Mouse (Mus musculus): ENCODE results near the gene Ccl28. TPM values are rescaled to one million over a fixed set of nuclear protein-coding genes. Genes with fewer than 3 reads are reported as not detected.
"Not testable (repeated sequence)": the region's sequence is repeated elsewhere in the genome, so short reads cannot be mapped to it uniquely, and the experiment has no call there.

The Ccl28 gene
- total RNA-seq, 2 experiments from 2014 or later, result not detected

GRCm38 (mm10) chr13:119646511-119646910, 22.9 kb downstream of the Ccl28 start:
- ATAC-seq (replicated peaks; ENCODE audit: low FRiP score, poor library complexity, severe bottlenecking), result no peak

- ATAC-seq (replicated peaks; ENCODE audit: low FRiP score, poor library complexity, severe bottlenecking), result no peak
These were observed 25.5 kb downstream of the Ccl28 start for GRCm38 (mm10) chr13:119648891-119649698.

- no peak for ATAC-seq (replicated peaks; ENCODE audit: low FRiP score, poor library complexity, severe bottlenecking)
These were observed 26.1 kb downstream of the Ccl28 start for GRCm38 (mm10) chr13:119649699-119650046.

GRCm38 (mm10) chr13:119654734-119655133, 31.1 kb downstream of the Ccl28 start:
- no peak for ATAC-seq (replicated peaks; ENCODE audit: low FRiP score, poor library complexity, severe bottlenecking)

- no peak for ATAC-seq (replicated peaks; ENCODE audit: low FRiP score, poor library complexity, severe bottlenecking)
These were observed 32.6 kb downstream of the Ccl28 start for GRCm38 (mm10) chr13:119656246-119656645.

GRCm38 (mm10) chr13:119656846-119657416, 33.3 kb downstream of the Ccl28 start:
- no peak for ATAC-seq (replicated peaks; ENCODE audit: low FRiP score, poor library complexity, severe bottlenecking)

- not testable (repeated sequence) for ATAC-seq (replicated peaks; ENCODE audit: low FRiP score, poor library complexity, severe bottlenecking)
These were observed 37.8 kb downstream of the Ccl28 start for GRCm38 (mm10) chr13:119661420-119661819.

GRCm38 (mm10) chr13:119678794-119679193, 55.2 kb downstream of the Ccl28 start:
- ATAC-seq (replicated peaks; ENCODE audit: low FRiP score, poor library complexity, severe bottlenecking), result no peak

GRCm38 (mm10) chr13:119679721-119680120, 56.1 kb downstream of the Ccl28 start:
- ATAC-seq (replicated peaks; ENCODE audit: low FRiP score, poor library complexity, severe bottlenecking), result no peak

GRCm38 (mm10) chr13:119681161-119681560, 57.5 kb downstream of the Ccl28 start:
- ATAC-seq (replicated peaks; ENCODE audit: low FRiP score, poor library complexity, severe bottlenecking), result no peak

GRCm38 (mm10) chr13:119684416-119685177, 61.0 kb downstream of the Ccl28 start:
- no peak for ATAC-seq (replicated peaks; ENCODE audit: low FRiP score, poor library complexity, severe bottlenecking)

- no peak for ATAC-seq (replicated peaks; ENCODE audit: low FRiP score, poor library complexity, severe bottlenecking)
These were observed 66.1 kb downstream of the Ccl28 start for GRCm38 (mm10) chr13:119689709-119690038.

- peak; percentile 99 for ATAC-seq (replicated peaks; ENCODE audit: low FRiP score, poor library complexity, severe bottlenecking)
These were observed 66.6 kb downstream of the Ccl28 start, which contains the start of gene Hmgcs1 for GRCm38 (mm10) chr13:119690039-119690728. TSS of gene Hmgcs1 (plus strand) at chr13:119690379.

GRCm38 (mm10) chr13:119690876-119691620, 67.4 kb downstream of the Ccl28 start:
- no peak; the same call in 1 of the 2 replicates for ATAC-seq (replicated peaks; ENCODE audit: low FRiP score, poor library complexity, severe bottlenecking)

GRCm38 (mm10) chr13:119691958-119692357, 68.3 kb downstream of the Ccl28 start:
- not testable (repeated sequence) for ATAC-seq (replicated peaks; ENCODE audit: low FRiP score, poor library complexity, severe bottlenecking)

- no peak for ATAC-seq (replicated peaks; ENCODE audit: low FRiP score, poor library complexity, severe bottlenecking)
These were observed 72.1 kb downstream of the Ccl28 start for GRCm38 (mm10) chr13:119695676-119696075.

- no peak for ATAC-seq (replicated peaks; ENCODE audit: low FRiP score, poor library complexity, severe bottlenecking)
These were observed 72.9 kb downstream of the Ccl28 start for GRCm38 (mm10) chr13:119696496-119696895.

- ATAC-seq (replicated peaks; ENCODE audit: low FRiP score, poor library complexity, severe bottlenecking), result no peak
These were observed 74.8 kb downstream of the Ccl28 start for GRCm38 (mm10) chr13:119698436-119698835.

All from erythroblast, adult 5-6 weeks (primary cell).